Mouse (Mus musculus): Measurements from ENCODE around the gene Scp2. TPM values are rescaled to one million over a fixed set of nuclear protein-coding genes. Genes with fewer than 3 reads are reported as not detected.
"Not testable (repeated sequence)": the region's sequence is repeated elsewhere in the genome, so short reads cannot be mapped to it uniquely, and the experiment has no call there.

The Scp2 gene
- 228 and 374 TPM in 2 replicates for polyA plus RNA-seq (2012; rRNA removed)

DNA sequence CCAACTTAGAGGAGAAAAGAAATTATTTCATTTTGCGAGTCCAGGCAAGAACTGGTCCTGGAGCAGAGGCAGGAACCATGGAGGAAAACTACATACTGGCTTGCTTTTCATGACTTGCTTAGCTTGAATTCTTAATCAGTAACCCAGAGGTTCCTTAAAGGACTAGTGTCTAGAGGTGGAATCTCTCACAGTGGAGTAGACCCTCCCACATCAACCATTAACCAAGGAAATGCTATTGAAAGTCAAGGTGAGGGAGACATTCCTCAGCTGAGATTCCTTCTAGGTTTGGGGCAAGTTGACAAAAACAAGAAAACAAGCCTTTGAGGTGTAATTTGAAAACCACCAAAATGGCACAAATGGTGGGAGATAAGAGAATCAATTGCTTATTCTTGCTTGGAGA lies at the start of gene Scp2:
Scp2 (minus strand) TSS at position 119 of the 400 bp plus-strand sequence.
- whole genome bisulfite sequencing, result 68% methylated on average over 1 of the region's 1 CpGs

DNA sequence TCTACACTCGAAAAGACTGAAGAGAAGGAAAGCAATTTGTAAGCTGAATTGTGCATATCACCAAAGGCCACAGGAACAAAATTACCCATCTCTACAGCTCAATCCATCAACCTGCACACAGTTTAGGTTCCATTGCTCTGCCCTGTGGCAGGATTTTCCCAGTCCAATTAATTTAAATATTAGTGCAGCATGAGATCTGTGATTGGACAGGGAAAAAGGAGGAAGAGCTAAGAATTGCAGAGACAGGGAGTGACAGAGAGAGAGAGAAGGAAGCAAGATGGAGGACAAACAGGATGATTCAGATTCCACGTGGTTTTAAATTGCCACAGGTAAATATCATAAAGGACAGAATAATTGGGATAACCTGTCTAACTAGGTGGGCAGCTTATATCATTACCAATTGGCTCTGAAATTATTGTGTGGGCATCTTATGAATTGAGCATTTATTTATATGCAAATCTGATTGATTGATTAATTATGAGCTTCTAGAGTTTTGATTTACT lies 48.1 kb upstream of the Scp2 start:
- WGBS, result 46% methylated on average over 2 of the region's 2 CpGs
- DNase-seq (ENCODE audit: low read depth, low spot score), result no peak

More for the DNA sequence above, at the start of gene Scp2:
- DNase-seq (ENCODE audit: low read depth, low spot score), result no peak

DNA sequence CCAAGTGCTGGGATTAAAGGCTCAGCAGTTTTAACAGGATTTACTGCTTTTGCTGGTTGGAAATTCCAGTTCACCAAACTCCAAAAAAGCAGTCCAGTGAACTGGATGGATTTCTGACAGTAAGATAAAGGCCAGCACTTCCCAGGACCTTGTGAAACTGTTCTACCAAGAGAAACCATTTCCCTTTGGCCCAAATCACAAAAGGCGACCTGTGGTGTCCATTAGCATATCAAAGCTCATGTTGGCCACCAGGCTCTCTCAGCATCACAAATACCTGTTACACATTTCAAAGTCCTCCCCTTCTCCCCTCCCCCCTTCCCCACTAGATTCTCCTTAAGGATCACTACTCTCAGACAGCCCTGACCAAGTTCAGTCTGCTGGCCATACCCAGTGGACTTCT lies 37.5 kb upstream of the Scp2 start:
- 87% methylated on average over 1 of the region's 1 CpGs for WGBS
- DNase-seq (ENCODE audit: low read depth, low spot score), result no peak

DNA sequence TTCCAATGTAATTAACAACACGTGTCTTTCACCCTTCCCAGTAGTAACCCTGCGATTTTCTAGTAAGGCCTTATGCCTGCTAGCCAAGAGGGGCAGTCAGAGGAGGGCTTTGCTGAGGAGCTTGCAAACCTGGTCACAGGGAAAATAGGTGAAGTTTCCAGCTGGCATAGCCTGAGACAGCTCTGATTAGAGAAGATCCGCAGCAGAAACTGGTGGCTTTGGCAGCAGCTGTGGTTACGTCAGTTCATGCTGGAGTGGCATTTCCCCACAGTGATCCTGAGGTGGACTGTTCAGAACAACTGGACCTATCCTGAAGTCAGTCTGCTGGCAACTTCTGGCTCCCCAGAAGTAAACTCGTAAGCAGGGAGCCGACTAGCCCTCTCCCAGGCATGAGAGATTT lies 23.3 kb upstream of the Scp2 start:
- no peak for DNase-seq (ENCODE audit: low read depth, low spot score)
- 87% methylated on average over 6 of the region's 6 CpGs for WGBS

DNA sequence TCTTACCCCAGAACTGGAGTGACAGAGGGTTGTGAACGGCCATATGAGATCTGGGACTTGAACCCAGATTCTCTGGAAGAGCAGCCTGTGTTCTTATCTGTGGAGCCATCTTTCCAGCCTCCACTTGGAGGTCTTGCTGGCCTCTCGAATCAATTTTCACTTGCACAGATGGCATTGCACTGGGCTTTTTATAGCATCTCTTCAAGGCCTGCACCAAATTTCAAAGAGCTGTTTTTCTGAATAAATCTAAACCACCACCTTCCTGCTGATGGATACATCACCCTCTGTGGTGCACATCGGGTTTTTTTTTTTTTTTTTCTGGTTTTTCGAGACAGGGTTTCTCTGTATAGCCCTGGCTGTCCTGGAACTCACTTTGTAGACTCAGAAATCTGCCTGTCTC lies 22.1 kb upstream of the Scp2 start:
- DNase-seq (ENCODE audit: low read depth, low spot score), result no peak
- 77% methylated on average over 4 of the region's 4 CpGs for WGBS

DNA sequence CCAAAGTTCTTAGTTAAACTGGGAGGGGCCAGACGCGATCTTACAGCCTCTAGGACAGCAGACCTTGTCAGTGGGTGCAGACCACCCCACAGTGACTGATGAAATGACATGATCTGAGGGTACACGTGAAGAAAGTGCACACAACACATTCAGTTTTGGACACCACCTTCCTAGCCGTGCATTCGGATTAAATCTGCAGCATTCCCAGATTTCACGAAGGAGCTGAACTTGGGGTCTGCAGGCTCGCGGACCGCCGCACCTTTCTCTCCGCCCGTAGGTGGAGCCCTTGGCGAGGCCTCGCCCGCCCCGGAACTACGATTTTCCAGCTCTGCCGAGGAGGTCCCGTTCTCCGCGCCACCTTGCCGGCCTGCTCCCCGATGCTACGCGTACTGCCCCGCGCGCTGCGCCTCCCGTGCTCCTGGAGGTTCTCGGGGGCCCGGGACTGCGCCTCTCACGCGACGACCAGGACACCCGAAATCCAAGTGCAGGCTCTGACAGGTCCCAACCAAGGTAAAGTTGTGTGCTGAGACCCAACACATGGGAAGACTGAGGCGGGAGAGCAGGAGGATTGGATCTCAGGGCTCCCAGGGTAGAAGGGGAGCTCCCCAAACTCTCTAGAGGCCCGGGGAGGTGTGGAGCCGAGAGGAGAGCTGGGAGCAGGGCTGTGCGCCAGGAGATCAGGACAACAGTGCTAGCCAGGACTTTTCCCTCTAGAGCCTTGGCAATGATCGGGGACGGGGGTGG lies 20.5 kb upstream of the Scp2 start, which contains the start of gene Echdc2:
Echdc2 (plus strand) TSS at position 286 of the 744 bp plus-strand sequence.
- peak; percentile 13 for DNase-seq (ENCODE audit: low read depth, low spot score)
- WGBS, result under 1% methylated on average over 43 of the region's 43 CpGs

DNA sequence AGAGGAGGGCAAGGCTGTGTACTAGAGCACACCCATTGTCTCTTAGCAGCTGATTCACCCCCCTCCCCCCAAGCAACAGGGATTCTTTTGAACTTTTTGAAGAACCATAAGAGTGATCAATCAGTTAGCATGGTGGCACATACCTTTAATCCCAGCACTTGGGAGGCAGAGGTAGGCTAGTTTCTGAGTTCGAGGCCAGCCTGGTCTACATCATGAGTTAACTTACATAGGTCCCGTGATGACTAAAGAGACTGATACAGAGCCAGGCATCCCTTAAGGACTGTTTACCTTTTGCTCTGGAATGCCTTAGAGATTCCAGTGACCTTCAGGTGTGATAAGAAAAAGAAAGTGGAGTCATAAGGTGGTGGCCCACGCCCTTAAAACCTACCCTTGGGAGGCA lies 18.5 kb upstream of the Scp2 start:
- no peak for DNase-seq (ENCODE audit: low read depth, low spot score)
- 67% methylated on average over 3 of the region's 3 CpGs for WGBS

DNA sequence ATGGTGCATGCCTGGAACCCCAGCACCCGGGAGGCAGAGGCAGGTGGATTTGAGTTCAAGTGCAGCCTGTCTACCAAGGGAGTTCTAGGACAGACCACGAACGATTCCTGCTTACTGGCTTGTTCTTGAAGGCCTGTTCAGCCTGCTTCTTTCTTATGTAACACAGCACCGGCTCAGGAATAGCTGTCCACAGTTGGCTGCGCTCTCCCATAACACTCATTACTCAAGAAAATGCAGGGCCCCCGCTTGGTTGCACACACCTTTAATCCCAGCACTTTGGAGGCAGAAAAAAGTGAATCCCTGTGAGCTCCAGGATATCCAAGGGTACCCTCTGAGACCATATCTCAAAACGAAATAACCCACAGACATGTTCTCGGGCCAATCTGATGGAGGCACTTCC lies 17.1 kb upstream of the Scp2 start:
- 93% methylated on average over 8 of the region's 8 CpGs for WGBS
- no peak for DNase-seq (ENCODE audit: low read depth, low spot score)

DNA sequence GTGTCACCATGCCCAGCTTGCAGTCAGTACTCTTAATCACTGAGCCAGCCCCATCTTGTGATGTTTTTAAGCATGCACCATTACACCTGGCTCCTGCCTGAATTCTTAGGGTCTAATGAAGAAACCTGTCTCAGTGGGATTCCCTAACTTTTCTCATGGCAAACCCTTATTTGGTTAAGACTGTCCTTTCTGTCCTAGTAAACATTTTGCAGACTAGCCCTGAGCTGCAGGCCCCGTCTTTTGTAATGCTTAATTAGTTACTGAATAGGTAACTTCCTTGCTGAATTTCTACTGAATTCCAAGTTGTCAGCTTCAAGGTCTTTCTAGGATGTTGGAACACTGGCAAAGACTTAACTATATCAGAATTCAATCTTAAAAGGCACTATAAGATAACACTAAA lies 10.3 kb upstream of the Scp2 start:
- DNase-seq (ENCODE audit: low read depth, low spot score), result not testable (repeated sequence)
- 64% methylated on average over 1 of the region's 1 CpGs for WGBS

DNA sequence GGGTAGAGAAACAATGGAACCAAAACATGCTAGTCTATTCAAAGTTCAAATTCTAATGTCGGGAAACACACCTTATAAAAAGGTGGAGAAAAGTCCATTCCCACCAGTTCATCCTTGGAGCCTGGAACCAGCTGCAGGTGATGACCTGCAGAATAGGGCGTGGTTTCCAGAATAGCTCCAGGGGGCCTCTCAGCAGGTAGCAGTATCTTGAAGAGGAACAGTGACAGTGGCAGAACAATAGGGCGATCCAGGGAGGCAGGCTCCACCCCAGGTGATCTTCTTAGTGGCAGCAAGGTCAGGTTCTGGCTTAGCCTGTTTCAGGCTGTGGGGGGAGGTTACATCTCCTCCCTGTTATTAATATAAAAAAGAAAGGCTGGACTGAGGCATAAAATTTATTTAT lies 756 bp upstream of the Scp2 start:
- DNase-seq (ENCODE audit: low read depth, low spot score), result not testable (repeated sequence)
- 40% methylated on average over 3 of the region's 3 CpGs for WGBS

DNA sequence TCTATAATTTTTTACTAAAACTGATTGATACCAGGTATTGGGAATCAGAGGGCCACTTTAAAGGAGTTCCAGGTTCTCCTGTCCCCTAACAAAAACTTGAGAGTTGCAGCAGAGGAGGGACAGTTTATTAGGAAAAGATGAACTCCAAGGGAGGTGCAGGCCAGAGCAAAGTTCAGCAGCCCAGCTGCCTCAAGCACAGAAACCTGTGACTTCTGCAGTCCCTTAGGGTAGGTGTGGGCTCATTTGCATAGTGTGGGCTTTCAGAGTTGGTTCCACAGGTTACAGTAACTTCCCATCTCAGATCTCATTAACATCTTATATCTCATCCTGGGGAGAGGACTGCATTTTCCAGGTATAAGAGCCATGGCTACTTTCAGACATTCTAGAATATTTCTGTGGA lies 1.0 kb downstream of the Scp2 start:
- DNase-seq (ENCODE audit: low read depth, low spot score), result no peak

DNA sequence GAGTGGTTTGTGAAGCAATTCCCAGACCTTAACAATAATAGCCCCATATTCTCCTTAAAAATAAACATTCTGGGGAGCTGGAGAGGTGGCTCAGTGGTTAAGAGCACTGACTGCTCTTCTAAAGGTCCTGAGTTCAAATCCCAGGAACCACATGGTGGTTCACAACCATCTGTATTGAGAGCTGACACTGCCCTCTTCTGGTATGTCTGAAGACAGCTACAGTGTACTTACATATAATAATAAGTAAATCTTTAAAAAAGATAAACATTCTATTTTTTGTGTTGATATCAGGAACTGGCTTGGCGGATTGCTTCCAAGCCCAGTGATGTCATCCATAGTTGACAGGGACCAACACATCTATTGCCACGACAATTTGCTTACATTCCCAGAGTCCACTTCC lies 1.6 kb downstream of the Scp2 start:
- 64% methylated on average over 2 of the region's 2 CpGs for WGBS
- DNase-seq (ENCODE audit: low read depth, low spot score), result not testable (repeated sequence)

DNA sequence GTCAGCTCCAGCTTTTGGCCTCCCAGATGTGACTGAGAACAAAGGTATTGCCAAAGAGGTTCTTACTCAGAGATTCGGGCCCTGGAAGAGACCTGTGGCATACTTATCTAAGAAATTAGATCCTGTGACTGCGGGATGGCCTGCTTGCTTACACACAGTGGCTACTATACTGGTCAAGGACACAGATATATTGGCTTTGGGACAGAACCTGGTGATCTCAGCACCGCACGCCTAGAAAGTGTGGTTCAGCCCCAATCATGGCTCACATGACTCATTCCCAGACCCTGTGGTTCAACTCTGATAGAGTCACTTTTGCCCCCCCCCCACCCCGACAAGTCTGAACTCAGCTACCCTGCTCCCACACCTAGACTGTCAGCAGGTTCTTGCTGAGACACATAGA lies 7.9 kb downstream of the Scp2 start:
- WGBS, result 87% methylated on average over 5 of the region's 5 CpGs
- no peak for DNase-seq (ENCODE audit: low read depth, low spot score)

DNA sequence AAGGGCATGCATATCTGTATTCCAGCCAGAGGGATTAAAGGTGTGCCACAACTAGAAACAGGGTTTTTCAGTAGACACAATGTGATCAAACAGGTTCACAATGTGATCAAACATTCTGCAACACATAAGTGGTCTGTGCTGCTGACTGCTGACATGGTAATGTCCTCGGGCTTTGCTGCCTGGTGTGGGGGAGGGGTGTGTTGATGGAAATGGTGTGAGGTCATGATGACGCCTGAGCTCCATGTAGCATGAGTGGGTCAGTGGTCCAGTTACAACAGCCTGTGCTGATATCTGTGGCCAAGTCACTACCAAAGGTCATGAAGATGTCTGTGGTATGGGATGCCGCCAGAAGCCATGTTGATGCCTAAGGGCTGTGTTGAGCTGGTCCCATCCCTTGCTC lies 14.3 kb downstream of the Scp2 start:
- WGBS, result 89% methylated on average over 3 of the region's 3 CpGs
- DNase-seq (ENCODE audit: low read depth, low spot score), result no peak

DNA sequence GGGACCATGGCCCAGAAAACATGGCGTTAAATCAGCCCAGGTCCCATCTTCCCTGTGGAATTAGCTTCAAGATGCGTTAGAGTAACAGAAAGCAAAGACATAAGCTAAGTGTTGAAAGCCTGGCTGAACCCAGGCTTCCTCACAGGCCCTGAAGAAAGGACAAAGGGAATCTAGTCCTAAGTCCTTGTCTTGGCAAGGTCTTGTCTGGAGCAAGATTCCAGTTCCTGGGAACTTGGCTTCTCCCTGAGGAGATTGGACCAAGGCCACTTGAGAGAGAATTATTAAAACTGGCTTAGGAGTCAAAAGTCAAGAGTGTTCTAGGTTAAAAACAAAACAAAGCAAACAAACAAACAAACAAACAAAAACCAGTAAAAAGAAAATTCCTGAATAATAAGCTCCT lies 16.5 kb downstream of the Scp2 start:
- DNase-seq (ENCODE audit: low read depth, low spot score), result no peak
- WGBS, result 96% methylated on average over 2 of the region's 2 CpGs

DNA sequence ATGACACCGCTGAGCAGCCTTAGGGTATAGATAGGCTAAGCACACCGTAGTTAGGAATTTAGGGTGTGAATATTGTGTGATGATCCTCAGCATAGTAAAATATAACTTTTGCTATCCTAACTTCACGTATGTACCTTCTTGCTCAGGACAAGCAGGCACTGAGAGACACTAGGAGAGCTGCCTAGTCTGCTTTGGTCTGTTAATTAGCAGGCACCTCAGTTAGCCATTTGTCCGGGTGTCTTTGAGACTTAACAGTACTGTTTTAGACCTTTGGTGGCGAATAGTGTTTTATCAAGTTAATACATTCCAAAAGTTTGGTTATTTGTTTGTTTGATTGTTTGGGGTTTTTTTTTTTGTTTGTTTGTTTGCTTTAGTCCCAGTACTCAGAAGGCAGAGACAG lies 17.3 kb downstream of the Scp2 start:
- DNase-seq (ENCODE audit: low read depth, low spot score), result no peak
- WGBS, result 82% methylated on average over 5 of the region's 5 CpGs

DNA sequence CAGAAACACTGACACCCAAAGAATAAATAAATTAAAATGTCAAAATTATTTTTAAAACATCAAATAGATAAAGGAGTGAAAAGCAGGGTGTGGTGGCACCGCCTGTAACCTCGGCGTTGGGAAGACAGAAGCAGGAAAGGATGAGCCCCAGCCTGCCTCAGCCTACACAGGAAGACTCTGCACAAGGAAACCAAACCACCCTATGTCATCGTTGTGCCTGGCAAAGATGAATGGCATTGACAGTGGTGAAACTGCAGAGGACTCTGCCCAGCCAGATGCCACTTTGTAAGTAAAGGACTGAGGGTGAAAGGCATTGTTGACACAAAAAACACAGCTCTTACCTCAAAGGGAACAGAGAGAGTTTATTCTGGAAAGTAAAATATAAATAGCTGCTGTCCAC lies 18.5 kb downstream of the Scp2 start:
- DNase-seq (ENCODE audit: low read depth, low spot score), result no peak

DNA sequence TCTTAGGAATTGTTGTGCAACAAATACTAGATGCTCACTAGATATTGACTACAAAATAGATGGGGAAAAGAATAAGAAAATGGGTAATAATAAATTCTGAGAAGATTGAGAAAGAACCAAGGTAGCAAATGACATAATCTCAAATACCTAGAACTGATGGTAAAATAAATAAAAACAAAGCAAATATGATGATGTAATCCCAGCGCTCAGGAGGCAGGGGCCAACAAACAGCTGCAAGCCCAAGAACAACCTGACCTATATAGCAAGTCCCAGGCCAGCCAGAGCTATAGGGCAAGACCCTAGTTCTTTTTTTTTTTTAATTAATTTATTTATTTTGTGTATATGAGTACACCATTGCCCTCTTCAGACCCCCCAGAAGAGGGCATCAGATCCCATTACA lies 20.7 kb downstream of the Scp2 start:
- DNase-seq (ENCODE audit: low read depth, low spot score), result no peak
- 79% methylated on average over 1 of the region's 1 CpGs for WGBS

More for the DNA sequence above, 18.5 kb downstream of the Scp2 start:
- 56% methylated on average over 4 of the region's 4 CpGs for WGBS

DNA sequence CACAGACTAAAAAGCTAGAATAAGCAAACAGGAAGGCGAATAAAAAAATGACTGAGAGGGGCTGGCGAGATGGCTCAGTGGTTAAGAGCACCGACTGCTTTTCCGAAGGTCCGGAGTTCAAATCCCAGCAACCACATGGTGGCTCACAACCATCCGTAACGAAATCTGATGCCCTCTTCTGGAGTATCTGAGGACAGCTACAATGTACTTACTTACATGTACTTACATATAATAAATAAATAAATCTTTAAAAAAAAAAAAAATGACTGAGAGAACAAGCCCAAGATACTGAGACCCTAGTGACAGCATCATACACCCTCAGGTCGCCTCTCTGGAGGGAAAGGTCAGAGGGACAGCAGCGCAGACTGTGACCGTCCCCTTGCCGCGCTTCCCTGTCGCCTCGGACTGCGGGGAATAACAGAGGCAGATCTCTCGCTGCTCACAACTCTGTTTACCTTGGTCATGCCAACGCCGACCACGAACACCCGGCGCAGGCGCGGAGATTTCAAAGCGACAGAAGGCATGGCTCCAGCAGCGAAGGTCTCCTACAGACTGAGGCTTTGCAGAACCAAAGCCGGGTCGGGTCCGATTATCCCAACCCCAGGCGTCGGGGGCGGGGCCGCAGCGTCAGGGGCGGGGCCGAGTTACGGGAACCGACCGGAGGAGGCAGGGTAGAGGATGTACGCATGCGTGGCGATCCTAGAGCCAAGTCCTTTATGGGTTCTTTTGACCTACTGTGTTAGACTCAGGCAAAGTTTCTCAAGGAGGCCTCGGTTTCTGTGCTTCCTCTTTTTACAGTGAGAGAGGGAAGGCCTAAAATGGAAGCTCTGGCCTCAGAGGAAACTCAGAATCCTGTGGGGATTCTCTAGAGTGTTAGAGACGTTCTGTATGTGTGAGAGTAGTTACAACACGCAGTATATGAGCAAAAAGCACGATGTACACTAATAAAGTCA lies 26.6 kb downstream of the Scp2 start:
- peak; percentile 85 for DNase-seq (ENCODE audit: low read depth, low spot score)
- 11% methylated on average over 45 of the region's 45 CpGs for WGBS

DNA sequence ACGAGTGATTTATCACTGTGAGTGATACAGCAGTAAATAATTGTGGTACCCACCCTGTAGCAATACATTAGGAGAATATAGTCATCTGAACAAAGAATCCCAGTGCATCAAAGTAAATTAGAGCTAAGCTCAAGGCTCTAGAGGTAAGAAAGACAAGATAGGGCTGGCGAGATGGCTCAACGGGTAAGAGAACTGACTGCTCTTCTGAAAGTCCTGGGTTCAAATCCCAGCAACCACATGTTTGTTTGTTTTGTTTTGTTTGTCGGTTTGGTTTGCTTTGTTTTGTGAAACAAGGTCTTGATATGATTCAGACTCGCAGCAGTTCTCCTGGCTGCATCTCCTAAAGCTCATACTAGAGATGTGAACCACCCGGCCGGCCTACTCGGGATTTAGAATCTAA lies 27.3 kb downstream of the Scp2 start:
- DNase-seq (ENCODE audit: low read depth, low spot score), result no peak
- WGBS, result 88% methylated on average over 8 of the region's 8 CpGs

DNA sequence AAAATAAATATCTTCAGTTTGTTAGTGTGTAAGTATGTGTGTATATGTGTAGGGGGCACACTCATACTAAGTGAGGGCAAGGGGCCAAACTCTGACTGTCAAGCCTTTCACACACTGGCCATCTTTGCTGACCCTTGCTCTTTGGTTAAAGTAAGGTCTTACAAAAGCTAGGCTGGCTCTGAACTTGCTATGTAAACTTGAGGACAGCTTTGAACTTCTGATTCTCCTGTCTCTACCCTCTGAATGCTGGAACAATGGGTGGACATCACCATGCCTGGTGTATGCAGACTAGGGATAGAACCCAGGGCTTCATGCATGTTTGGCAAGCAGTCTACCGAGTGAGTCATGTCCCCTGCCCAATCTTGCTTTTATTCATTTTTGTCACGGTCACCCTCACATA lies 28.3 kb downstream of the Scp2 start:
- WGBS, result 81% methylated on average over 2 of the region's 2 CpGs
- DNase-seq (ENCODE audit: low read depth, low spot score), result no peak
